Mouse (Mus musculus) lung, embryonic 16.5 days (tissue): ENCODE data around the gene Asb16. TPM values are rescaled to one million over a fixed set of nuclear protein-coding genes. Genes with fewer than 3 reads are reported as not detected.

Experiments
- ATAC-seq: fragments of 200-750 bp; cut with Nextera tagmentation; 2 replicates; pipeline ENCODE4 v1.8.0; 2017; ENCODE audit warnings: low read depth, mild to moderate bottlenecking, moderate library complexity
- H3K27ac ChIP-seq: fragments of 300-500 bp; sonication (generic); 2 replicates; pipeline ENCODE4 v1.5.1; 2014; ENCODE audit warnings: mild to moderate bottlenecking, control low read depth, low read length
- H3K27me3 ChIP-seq: fragments of 300-500 bp; sonication (generic); 2 replicates; pipeline ENCODE4 v1.6.1; 2014; ENCODE audit warnings: low read depth, low read length, mixed read lengths; ENCODE audit not compliant: control insufficient read depth, insufficient read depth
- H3K36me3 ChIP-seq: fragments of 300-500 bp; sonication (generic); 2 replicates; pipeline ENCODE4 v1.6.1; 2014; ENCODE audit warnings: low read length; ENCODE audit not compliant: control insufficient read depth, insufficient read depth
- H3K4me1 ChIP-seq: fragments of 300-500 bp; sonication (generic); replicated peaks from 2 replicates; pipeline ENCODE4 v1.6.1; 2014; ENCODE audit warnings: low read length, mixed read lengths; ENCODE audit not compliant: control insufficient read depth, insufficient read depth
- H3K4me2 ChIP-seq: fragments of 300-500 bp; sonication (generic); 2 replicates; pipeline ENCODE4 v1.6.1; 2014; ENCODE audit warnings: low read depth, low read length, control low read depth
- H3K4me3 ChIP-seq: fragments of 300-500 bp; sonication (generic); 2 replicates; pipeline ENCODE4 v1.5.1; 2014; ENCODE audit warnings: mild to moderate bottlenecking, low read length, control low read depth
- H3K9ac ChIP-seq: fragments of 300-500 bp; sonication (generic); 2 replicates; pipeline ENCODE4 v1.6.1; 2014; ENCODE audit warnings: low read length, control low read depth
- H3K9me3 ChIP-seq: fragments of 300-500 bp; sonication (generic); 2 replicates; pipeline ENCODE4 v1.6.1; 2016; ENCODE audit warnings: low read length; ENCODE audit not compliant: control insufficient read depth
- WGBS: fragments of 180-500 bp; shearing (Covaris S2); extraction: QIAGEN DNeasy Blood & Tissue Kit; methylation state at CpG from one replicate; pipeline ENCODE4 v1.1.7; 2014; 5-methylcytosine and 5-hydroxymethylcytosine counted together
- polyA plus RNA-seq: library from polyadenylated mRNA; unstranded; fragments of >200 nt; fragmentation: Nextera tagmentation; extraction: Ambion mirVana; gene quantifications from 2 replicates; pipeline ENCODE4 v1.2.1, GENCODE M21; 2015

Gene Asb16
- polyA plus RNA-seq, 1 experiment from 2014 or later = 0.05 TPM

- ATAC-seq = no peak
- H3K36me3 ChIP-seq = peaks cover 31% of the 10 kb centered on the region
- no peaks in the 10 kb centered on the region for H3K27me3 ChIP-seq
- H3K9me3 ChIP-seq = no peaks in the 10 kb centered on the region
- H3K4me3 ChIP-seq = no peak overlapping the region
- no peak overlapping the region for H3K9ac ChIP-seq
- H3K4me2 ChIP-seq = no peak overlapping the region
- WGBS = 48% methylated on average over 6 of the region's 6 CpGs
- no peak overlapping the region for H3K27ac ChIP-seq
- H3K4me1 ChIP-seq = peaks cover 13% of the 10 kb centered on the region
Observed at GRCm38 (mm10) chr11:102289511-102290100, 21.1 kb downstream of the Asb16 start.

- peaks cover 31% of the 10 kb centered on the region for H3K36me3 ChIP-seq
- H3K27me3 ChIP-seq = no peaks in the 10 kb centered on the region
- WGBS = 83% methylated on average over 4 of the region's 4 CpGs
- H3K27ac ChIP-seq = no peak overlapping the region
- H3K4me2 ChIP-seq = no peak overlapping the region
- H3K9ac ChIP-seq = no peak overlapping the region
- H3K4me1 ChIP-seq = peaks cover 18% of the 10 kb centered on the region
- no peak for ATAC-seq
- H3K9me3 ChIP-seq = no peaks in the 10 kb centered on the region
- no peak overlapping the region for H3K4me3 ChIP-seq
Observed at GRCm38 (mm10) chr11:102290141-102290540, 21.6 kb downstream of the Asb16 start.

GRCm38 (mm10) chr11:102291051-102291535, 22.6 kb downstream of the Asb16 start:
- H3K36me3 ChIP-seq = peaks cover 31% of the 10 kb centered on the region
- no peak overlapping the region for H3K9ac ChIP-seq
- no peak overlapping the region for H3K4me3 ChIP-seq
- no peak for ATAC-seq
- no peak overlapping the region for H3K4me2 ChIP-seq
- 74% methylated on average over 11 of the region's 11 CpGs for WGBS
- H3K9me3 ChIP-seq = no peaks in the 10 kb centered on the region
- H3K27ac ChIP-seq = no peak overlapping the region
- no peaks in the 10 kb centered on the region for H3K27me3 ChIP-seq
- peaks cover 16% of the 10 kb centered on the region for H3K4me1 ChIP-seq

- H3K4me1 ChIP-seq = peaks cover 18% of the 10 kb centered on the region
- WGBS = 89% methylated on average over 13 of the region's 13 CpGs
Observed at GRCm38 (mm10) chr11:102293971-102294370, 25.4 kb downstream of the Asb16 start.

GRCm38 (mm10) chr11:102294416-102294815, 25.9 kb downstream of the Asb16 start:
- peaks cover 18% of the 10 kb centered on the region for H3K4me1 ChIP-seq
- 59% methylated on average over 5 of the region's 5 CpGs for whole genome bisulfite sequencing
- no peaks in the 10 kb centered on the region for H3K9me3 ChIP-seq
- peak overlapping the region; percentile 56 for H3K4me2 ChIP-seq
- ATAC-seq = no peak
- peak overlapping the region; percentile 99 for H3K27ac ChIP-seq
- no peaks in the 10 kb centered on the region for H3K27me3 ChIP-seq
- H3K4me3 ChIP-seq = peak overlapping the region; percentile 79
- H3K36me3 ChIP-seq = peaks cover 27% of the 10 kb centered on the region
- H3K9ac ChIP-seq = peak overlapping the region; percentile 90

More at GRCm38 (mm10) chr11:102293971-102294370, 25.4 kb downstream of the Asb16 start:
- Histone ChIP-seq H3K9ac (no peak overlapping the region), H3K36me3 (peaks cover 27% of the 10 kb centered on the region), H3K4me2 (no peak overlapping the region), H3K9me3 (no peaks in the 10 kb centered on the region), H3K4me3 (no peak overlapping the region), H3K27me3 (no peaks in the 10 kb centered on the region), H3K27ac (no peak overlapping the region)
- ATAC-seq = no peak

- no peak for ATAC-seq
Observed at GRCm38 (mm10) chr11:102294887-102295597, 26.5 kb downstream of the Asb16 start.

GRCm38 (mm10) chr11:102295598-102296471, 27.3 kb downstream of the Asb16 start:
- Histone ChIP-seq H3K4me1 (peaks cover 18% of the 10 kb centered on the region), H3K27ac (peak overlapping the region; percentile 99), H3K4me2 (peak overlapping the region; percentile 56), H3K36me3 (peaks cover 23% of the 10 kb centered on the region), H3K9ac (peak overlapping the region; percentile 90), H3K4me3 (peak overlapping the region; percentile 79), H3K9me3 (no peaks in the 10 kb centered on the region), H3K27me3 (no peaks in the 10 kb centered on the region)
- peak; percentile 41; the same call in 1 of the 2 replicates for ATAC-seq
- 1% methylated on average over 19 of the region's 73 CpGs for WGBS

More at GRCm38 (mm10) chr11:102294887-102295597, 26.5 kb downstream of the Asb16 start:
- peak overlapping the region; percentile 79 for H3K4me3 ChIP-seq
- peaks cover 27% of the 10 kb centered on the region for H3K36me3 ChIP-seq
- no peaks in the 10 kb centered on the region for H3K27me3 ChIP-seq
- H3K9ac ChIP-seq = peak overlapping the region; percentile 90
- 50% methylated on average over 12 of the region's 12 CpGs for WGBS
- no peaks in the 10 kb centered on the region for H3K9me3 ChIP-seq
- H3K4me2 ChIP-seq = peak overlapping the region; percentile 56
- H3K4me1 ChIP-seq = peaks cover 18% of the 10 kb centered on the region
- peak overlapping the region; percentile 99 for H3K27ac ChIP-seq

GRCm38 (mm10) chr11:102296491-102297472, 28.2 kb downstream of the Asb16 start, which contains the start of gene Atxn7l3:
Gene Atxn7l3 (minus strand): TSS chr11:102296631.
- peaks cover 14% of the 10 kb centered on the region for H3K36me3 ChIP-seq
- peak within 1 kb of the TSS; percentile 79 for H3K4me3 ChIP-seq
- H3K4me1 ChIP-seq = peaks cover 18% of the 10 kb centered on the region
- H3K27ac ChIP-seq = peak within 1 kb of the TSS; percentile 99
- ATAC-seq = peak; percentile 95
- peak within 1 kb of the TSS; percentile 89 for H3K4me2 ChIP-seq
- H3K9me3 ChIP-seq = no peaks in the 10 kb centered on the region
- no peaks in the 10 kb centered on the region for H3K27me3 ChIP-seq
- H3K9ac ChIP-seq = peak within 1 kb of the TSS; percentile 90
- WGBS = 0% methylated on average over 40 of the region's 125 CpGs
